Mouse (Mus musculus) embryo, embryonic 10.5 days (tissue): ENCODE measurements around the gene Nin.
A peak's percentile ranks its signal among the peaks of the same experiment; 100 is the strongest.

Experiments
- DNase-seq: peaks from one replicate; pipeline ENCODE4 v3.0.0-alpha.2; 2015; ENCODE audit warnings: low spot score

Nin gene

GRCm38 (mm10) chr12:70011681-70012080, 101.8 kb downstream of the Nin start:
- DNase-seq: peak; percentile 10

- no peak for DNase-seq
These were observed 103.2 kb downstream of the Nin start for GRCm38 (mm10) chr12:70010356-70010755.

GRCm38 (mm10) chr12:70005103-70005502, 108.4 kb downstream of the Nin start:
- DNase-seq: no peak

- no peak for DNase-seq
These were observed 115.1 kb downstream of the Nin start for GRCm38 (mm10) chr12:69998186-69998983.

- no peak for DNase-seq
These were observed 118.1 kb downstream of the Nin start for GRCm38 (mm10) chr12:69995382-69995781.

- peak; percentile 89 for DNase-seq
These were observed 126.6 kb downstream of the Nin start, which contains the start of gene Sav1 for GRCm38 (mm10) chr12:69986786-69987497. Gene Sav1, minus strand, starts transcription at chr12:69987002.

GRCm38 (mm10) chr12:69986241-69986762, 127.2 kb downstream of the Nin start:
- peak; percentile 53 for DNase-seq

GRCm38 (mm10) chr12:69985546-69985945, 128.0 kb downstream of the Nin start:
- DNase-seq: peak; percentile 36

- peak; percentile 56 for DNase-seq
These were observed 130.6 kb downstream of the Nin start for GRCm38 (mm10) chr12:69982874-69983273.

GRCm38 (mm10) chr12:69977376-69977998, 136.0 kb downstream of the Nin start:
- no peak for DNase-seq

- no peak for DNase-seq
These were observed 136.8 kb downstream of the Nin start for GRCm38 (mm10) chr12:69976688-69977087.

- DNase-seq: no peak
These were observed 139.9 kb downstream of the Nin start for GRCm38 (mm10) chr12:69973666-69974065.

- DNase-seq: no peak
These were observed 145.4 kb downstream of the Nin start for GRCm38 (mm10) chr12:69968154-69968553.

GRCm38 (mm10) chr12:69967112-69967511, 146.4 kb downstream of the Nin start:
- DNase-seq: no peak

GRCm38 (mm10) chr12:69966071-69966470, 147.4 kb downstream of the Nin start:
- no peak for DNase-seq

GRCm38 (mm10) chr12:69965644-69966043, 147.9 kb downstream of the Nin start:
- DNase-seq: no peak

- no peak for DNase-seq
These were observed 150.4 kb downstream of the Nin start for GRCm38 (mm10) chr12:69963141-69963540.

- peak; percentile 67 for DNase-seq
These were observed 151.0 kb downstream of the Nin start for GRCm38 (mm10) chr12:69962468-69962867.
